Mouse (Mus musculus): Measurements from ENCODE around the gene Tspan7. TPM values are rescaled to one million over a fixed set of nuclear protein-coding genes. Genes with fewer than 3 reads are reported as not detected.

The Tspan7 gene
- polyA plus RNA-seq, 1 experiment from 2014 or later: 105 TPM

Other genes starting within 250 kb of the Tspan7 start
- 0.18 and 0.70 TPM in 2 replicates for gene Otc, start 232.9 kb upstream of the Tspan7 start, polyA plus RNA-seq (2015; fragmentation: Nextera tagmentation; extraction: Ambion mirVana)
- 47.6 and 49.5 TPM in 2 replicates for gene Mid1ip1, start 229.9 kb downstream of the Tspan7 start, polyA plus RNA-seq (2015; fragmentation: Nextera tagmentation; extraction: Ambion mirVana)